Mouse (Mus musculus) adrenal gland, adult (tissue): ENCODE measurements around the gene Sncb.

Experiments
- DNase-seq, 2 experiments: peaks; one replicate each; pipeline ENCODE4 v3.0.0; 2022 to 2023; ENCODE audit warnings: low spot score in 1 of 2; ENCODE audit not compliant: inconsistent age in 2 of 2

The Sncb gene

DNA sequence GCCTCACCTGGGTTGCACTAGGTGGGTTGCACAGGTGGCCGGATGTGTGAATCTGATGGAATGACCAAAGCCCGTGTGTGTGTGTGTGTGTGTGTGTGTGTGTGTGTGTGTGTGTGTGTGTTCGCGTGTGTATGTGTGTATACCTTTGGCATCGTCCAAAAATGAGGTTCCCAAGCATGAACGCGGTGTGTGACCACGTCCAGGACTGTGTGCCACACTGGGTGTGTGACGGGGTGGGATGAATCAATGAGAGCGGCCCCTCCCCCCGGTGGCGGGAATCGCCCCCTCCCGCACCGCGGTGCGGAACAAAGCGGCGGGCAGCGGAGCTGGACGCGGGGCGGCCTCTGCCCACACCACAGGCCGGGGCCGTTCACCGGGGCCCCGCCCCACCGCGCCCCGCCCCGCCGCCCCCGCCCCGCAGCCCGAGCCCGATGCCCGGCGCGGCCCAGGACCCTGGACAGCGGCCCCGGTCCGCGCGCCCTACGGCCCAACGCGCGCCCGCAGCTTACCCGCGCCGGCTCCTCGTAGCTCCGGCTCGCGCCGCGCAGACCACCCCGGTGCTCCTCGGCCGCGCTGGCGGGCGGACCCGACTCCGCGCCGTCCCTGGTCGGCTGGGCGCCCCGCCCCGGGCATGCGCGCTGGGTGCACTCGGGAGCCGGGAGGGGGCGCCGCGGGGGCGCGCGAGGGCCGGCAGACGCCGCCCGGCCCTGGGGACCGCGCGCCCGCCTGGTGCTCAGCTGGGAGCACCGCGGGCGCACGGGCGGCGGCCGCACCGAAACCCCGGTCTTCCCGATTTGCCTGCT lies 17.1 kb downstream of the Sncb start:
- peak; percentile 48 to 70 for DNase-seq

DNA sequence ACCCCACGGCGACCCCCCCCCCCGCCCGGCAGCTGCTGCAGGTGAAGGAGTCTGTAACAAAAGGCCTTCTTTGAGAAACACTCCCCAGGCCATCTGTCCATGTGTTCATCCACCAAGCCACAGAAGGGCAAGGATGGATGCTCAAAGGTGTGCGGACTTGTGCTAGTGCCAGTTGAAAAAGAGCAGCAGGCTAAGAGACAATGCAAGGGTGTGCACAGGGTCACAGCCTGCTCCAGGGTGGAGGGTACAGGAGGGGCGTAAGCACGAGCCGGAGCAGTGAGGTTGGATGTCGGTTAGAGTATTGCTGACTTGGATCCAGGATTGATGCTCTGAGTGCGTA lies 17.7 kb downstream of the Sncb start:
- DNase-seq: no peak

DNA sequence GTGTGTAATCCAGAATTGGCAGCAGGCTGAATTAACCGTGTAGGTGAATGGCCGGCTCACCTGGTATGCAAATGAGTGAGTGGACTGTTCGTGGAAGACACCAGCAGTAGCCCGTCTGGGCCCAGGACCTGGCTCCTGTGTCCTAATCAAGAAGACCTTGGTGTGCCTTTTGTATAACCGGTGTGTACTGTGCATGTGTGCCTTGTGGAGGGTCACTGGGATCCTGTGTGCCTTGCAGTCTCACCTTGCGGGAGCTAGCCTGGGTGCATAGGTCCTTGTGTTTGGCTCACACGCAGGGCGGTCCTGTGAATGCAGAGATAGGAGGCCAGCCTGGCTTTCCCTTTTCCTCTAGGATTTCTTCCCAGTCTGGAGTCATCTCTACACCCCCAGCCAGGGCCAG lies 18.2 kb downstream of the Sncb start:
- no peak for DNase-seq

DNA sequence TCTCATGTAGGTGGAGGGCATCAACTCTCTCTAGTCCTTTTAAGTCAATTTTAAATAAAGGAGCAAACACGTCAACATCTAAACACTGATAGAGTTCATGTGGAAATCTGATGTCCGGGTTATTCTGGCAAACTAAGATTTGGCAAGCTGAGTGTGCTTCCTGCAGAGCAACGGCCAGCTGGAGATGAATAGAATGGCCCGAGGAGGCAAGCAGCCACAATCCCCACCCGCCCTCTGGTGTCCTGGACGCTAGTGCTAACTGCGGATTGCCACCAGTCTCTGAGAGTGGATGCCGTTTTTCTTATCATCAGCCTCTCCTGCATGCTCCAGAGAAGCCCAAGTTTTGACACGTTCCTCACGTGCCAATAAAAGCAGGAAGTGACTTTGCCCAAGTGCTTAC lies 19.5 kb downstream of the Sncb start:
- DNase-seq: no peak

DNA sequence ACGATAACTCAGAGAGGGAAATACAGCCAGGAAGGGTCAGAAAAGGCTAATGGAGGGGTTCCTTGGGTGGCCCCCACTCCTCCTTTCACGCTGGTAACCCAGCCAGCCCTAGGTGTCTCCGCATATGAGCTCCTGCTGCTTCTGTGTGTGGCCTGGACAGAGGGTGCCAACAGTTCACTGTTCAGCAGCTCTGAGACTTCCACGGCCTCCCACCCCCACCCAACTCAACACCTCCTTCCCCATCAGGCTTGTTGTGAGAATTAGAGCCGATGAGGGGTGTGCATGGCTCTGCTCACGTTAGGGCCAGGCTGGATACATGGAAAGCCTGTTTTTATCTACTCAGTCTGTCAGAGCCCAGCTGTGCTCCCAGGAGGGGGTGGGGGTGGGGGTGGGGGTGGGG lies 20.3 kb downstream of the Sncb start:
- no peak for DNase-seq

DNA sequence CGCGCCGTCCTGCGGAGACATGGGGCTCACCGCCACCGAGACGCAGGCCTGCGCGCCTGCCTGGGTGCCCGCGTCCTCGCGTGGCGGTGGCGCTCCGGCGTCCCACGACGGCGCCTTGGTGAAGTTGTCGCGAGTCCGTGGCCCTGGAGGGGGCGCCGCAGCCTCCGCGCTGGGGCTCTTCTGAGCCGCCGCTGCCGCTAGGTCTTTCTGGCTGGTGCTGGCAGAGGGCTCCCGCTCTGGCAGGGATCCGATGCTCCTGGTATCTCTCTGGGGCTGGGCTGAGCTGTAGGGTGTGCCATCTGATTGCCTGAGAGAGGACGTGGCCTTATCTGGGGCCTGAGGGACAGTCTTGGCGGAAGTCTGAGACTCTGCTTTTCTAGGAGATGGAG lies 28.2 kb downstream of the Sncb start:
- no peak for DNase-seq

DNA sequence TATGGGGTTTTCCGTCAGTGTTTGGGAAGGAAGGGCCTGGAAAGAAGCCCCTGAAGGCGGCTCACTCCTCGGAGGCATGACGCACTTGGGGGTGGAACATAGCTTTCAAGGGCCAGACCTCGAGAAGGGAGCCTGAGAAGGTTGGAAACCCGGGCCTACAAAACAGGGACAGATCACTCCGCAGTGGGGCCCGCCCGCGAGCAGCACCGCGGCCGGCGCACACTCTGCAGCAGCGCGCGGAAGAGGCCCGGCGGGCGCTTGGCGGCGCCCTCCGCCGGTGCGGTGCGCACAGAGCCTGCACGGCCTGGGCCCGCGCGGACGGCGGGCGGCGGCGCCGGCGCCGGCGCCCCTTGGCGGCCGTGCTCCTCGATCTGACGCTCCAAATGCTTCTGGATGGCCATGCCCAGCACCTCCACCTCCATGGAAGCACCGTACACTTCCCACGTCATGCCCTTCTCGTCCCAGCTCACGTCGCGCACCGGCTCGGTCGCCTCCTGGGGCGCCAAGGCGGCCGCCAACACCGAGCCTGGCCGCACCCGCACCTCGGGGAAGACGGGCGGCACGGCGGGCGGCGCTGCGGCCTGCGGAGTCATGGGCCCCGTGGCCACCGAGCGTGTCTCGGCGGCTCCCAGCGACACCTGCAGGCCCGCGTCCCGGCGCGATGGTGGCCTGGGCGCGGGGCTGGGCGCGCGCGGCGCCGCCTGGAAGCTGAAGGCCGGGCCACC lies 28.7 kb downstream of the Sncb start:
- peak in 1 of 2 experiments; percentile 47 for DNase-seq

DNA sequence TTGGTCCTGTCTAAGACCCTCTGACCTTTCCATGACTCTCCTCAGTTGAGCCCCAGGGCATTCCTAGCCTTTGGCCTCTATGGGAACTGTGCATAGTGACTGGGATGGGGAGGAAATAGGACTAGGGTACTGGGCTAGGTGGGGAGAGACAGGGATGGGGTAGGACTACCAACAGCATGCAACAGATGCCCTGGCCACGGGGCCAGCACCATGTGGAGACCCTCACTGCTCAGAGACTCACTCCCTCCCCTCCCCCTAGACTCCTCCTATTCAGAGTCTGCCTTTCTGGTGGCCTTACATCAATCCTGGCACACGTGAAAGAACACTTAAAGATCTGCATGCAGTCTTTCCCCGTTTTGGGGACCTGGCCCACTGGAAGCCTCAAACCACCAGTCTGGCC lies 29.5 kb downstream of the Sncb start:
- DNase-seq: no peak

DNA sequence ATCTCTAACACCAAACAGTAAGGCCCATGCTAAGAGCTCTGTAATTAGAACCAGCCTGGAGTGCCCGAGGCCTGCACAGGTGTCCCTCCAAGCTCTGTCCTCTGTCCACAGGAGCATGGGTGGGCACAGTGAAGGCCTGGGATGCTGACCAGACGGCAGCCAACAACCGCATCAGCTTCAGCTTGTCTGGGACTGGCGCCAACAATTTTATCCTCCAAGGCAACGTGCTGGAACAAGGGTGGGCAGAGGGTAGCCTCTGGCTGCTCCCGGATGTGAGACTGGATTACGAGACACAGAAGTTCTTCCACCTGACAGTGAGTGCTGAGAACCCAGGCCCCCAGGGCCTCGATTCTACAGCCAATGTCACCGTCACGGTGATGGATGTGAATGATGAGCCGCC lies 40.3 kb downstream of the Sncb start:
- DNase-seq: no peak

DNA sequence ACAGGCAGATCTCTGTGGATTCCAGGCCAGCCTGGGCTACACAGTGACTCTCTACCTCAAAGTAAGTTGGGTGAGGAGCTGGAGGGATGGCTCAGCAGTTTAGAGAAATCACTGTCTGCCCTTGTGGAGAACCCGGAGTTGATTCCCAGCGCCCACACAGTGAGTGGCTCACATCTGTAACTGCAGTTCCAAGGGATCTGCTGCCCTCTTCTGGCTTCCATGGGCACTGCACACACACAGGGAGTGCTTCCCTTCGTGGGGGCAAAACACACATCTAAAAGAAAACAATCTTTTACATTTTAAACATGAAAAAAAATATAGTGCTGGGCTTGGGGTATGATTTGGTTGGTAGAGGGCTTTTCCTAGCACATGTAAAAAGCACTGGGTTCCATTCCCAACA lies 43.3 kb downstream of the Sncb start:
- no peak for DNase-seq

DNA sequence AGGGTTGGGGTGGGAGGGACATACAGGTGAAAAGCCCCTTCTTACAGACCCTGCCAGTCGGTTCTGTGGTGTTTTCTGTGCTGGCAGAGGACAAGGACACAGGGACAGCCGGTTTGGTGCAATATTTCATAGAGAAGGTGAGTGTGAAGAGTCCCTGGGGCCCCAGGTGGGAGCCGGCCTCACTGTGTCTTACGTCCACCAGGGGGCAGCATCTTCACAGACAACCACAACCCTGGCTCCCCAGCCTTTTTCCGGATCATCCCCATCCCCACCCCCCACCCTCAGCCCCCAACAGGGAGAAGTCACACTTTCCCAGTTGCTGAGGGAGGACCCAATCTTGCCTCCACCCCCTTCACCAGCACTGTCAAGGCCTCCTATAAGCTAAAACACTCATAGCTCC lies 49.5 kb downstream of the Sncb start:
- peak; percentile 28 to 65 for DNase-seq

DNA sequence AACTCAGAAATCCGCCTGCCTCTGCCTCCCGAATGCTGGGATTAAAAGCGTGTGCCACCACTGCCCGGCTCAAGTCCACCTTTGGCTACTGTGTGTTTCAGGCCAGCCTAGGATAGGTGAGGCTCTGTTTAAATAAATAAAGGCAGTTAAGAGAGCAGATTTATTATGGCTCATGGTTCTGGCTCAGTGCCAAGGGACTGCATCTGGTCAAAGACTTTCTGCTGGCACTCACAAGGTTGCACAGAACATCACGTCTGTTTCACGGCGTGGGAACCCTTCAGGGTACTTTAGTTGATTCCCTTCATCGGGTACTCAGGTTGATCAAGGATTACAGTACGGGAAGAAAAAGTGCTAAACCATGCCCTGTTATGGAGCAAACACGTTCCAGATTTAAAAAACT lies 51.4 kb downstream of the Sncb start:
- peak in 1 of 2 experiments; percentile 35 for DNase-seq

DNA sequence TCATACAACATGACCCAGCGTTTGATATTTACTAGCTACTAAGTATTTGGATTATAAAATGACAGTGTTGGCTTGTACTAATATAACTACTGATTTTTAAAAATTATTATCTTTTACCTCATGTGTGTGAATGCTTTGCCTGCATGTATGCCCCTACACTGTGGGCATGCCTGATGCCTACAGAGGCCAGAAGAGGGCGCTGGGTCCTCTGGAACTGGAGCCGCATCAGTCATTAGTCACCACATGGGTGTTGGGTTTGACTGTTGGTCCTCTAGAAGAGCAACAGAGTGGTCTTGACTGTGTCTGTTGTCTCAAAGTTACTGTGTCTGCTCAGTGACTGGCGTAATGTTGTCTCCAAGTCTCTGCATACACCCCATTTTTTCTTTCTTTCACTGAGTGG lies 52.0 kb downstream of the Sncb start:
- DNase-seq: no peak

DNA sequence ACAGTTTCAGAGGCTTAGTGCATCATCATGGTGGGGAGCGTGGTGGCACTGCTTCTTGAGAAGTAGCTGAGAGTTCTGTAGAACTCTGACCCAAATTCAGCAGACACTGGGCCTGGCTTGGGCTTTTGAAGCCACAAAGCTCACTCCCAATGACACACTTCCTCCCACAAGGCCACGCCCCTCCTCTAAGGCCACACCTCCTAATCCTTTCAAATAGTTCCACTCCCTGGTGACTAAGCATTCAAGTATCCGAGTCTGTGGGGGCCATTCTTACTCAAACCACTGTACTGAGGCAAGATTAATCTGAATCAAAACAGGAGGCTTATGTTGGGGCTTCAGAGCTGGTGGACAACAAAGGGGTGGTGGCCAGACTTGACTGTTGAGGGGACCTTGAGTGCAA lies 55.5 kb downstream of the Sncb start:
- no peak for DNase-seq
